Mouse (Mus musculus): ENCODE measurements around the gene Gm12166. TPM values are rescaled to one million over a fixed set of nuclear protein-coding genes. Genes with fewer than 3 reads are reported as not detected.

Gm12166 gene
- polyA plus RNA-seq (2012; rRNA removed), result 6.2 and 7.4 TPM in 2 replicates

GRCm38 (mm10) chr11:46052105-46052659 lies at the start of gene Gm12166:
Gm12166 (minus strand) TSS chr11:46052321.

GRCm38 (mm10) chr11:46055896-46056769 lies 4.0 kb upstream of the Gm12166 start, which contains the start of gene Adam19:
Adam19 (plus strand) TSS chr11:46055992.

Other genes with a start within 250 kb of the Gm12166 start
- 58.3 and 62.7 TPM in 2 replicates for gene Clint1, start 200.3 kb downstream of the Gm12166 start, polyA plus RNA-seq (2012; rRNA removed)
- 18.1 and 18.6 TPM in 2 replicates for gene Lsm11, start 107.4 kb downstream of the Gm12166 start, polyA plus RNA-seq (2012; rRNA removed)
- gene Thg1l, start 96.8 kb downstream of the Gm12166 start, polyA plus RNA-seq (2012; rRNA removed), result 12.7 and 14.4 TPM in 2 replicates
- 0.31 and 0.53 TPM in 2 replicates for gene Sox30, start 72.0 kb downstream of the Gm12166 start, polyA plus RNA-seq (2012; rRNA removed)
- gene Adam19, start 3.7 kb upstream of the Gm12166 start, polyA plus RNA-seq (2012; rRNA removed), result 16.3 and 21.8 TPM in 2 replicates
- 0.28 and 0.58 TPM in 2 replicates for gene Nipal4, start 114.2 kb upstream of the Gm12166 start, polyA plus RNA-seq (2012; rRNA removed)
- gene Fndc9, start 183.2 kb upstream of the Gm12166 start, polyA plus RNA-seq (2012; rRNA removed), result 1.3 and 1.5 TPM in 2 replicates